Mouse (Mus musculus): ENCODE results near the gene Wars. TPM values are rescaled to one million over a fixed set of nuclear protein-coding genes. Genes with fewer than 3 reads are reported as not detected.
A peak's percentile ranks its signal among the peaks of the same experiment; 100 is the strongest.

Wars gene
- polyA plus RNA-seq, 1 experiment from 2014 or later: 101 TPM

DNA sequence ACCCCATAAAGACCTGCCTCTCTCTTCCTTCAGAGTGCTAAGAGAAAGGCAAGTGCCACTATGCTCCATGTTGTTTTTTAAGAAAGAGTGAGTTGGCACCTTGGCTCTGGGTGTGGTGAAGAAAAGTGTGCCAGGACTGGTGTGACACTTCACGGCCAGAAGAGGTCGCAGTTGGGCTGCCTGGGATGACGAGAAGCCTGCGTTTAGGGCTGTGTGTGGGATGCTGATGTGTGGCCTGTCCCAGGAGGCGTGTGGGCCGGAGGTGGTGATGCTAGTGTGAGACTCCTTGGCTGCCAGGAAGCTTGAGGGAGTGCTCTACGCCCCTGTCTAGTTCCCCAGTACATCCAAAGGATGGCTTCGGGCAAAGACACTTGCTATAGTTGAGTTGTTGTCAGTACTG is 9.0 kb upstream of the Wars start:
- no peak overlapping the region for H3K9ac ChIP-seq (ENCODE audit: low read length)
- no peak overlapping the region for H3K4me2 ChIP-seq (ENCODE audit: low read length)
- WGBS: 15% methylated on average over 8 of the region's 8 CpGs
- peak; percentile 71 for DNase-seq (ENCODE audit: low spot score)
- ATAC-seq: no peak
- H3K4me3 ChIP-seq (ENCODE audit: low read depth, low read length): no peak overlapping the region
- no peak overlapping the region for H3K27ac ChIP-seq (ENCODE audit: low read depth, low read length)
- no peaks in the 10 kb centered on the region for H3K27me3 ChIP-seq (replicated peaks; ENCODE audit: control insufficient read depth, insufficient read depth, low read length)
- H3K36me3 ChIP-seq (ENCODE audit: control insufficient read depth, insufficient read depth, low read length): no peaks in the 10 kb centered on the region
- no peaks in the 10 kb centered on the region for H3K9me3 ChIP-seq (replicated peaks; ENCODE audit: control insufficient read depth, low read length)
- peaks cover 13% of the 10 kb centered on the region for H3K4me1 ChIP-seq (ENCODE audit: control insufficient read depth, insufficient read depth, low read length)

DNA sequence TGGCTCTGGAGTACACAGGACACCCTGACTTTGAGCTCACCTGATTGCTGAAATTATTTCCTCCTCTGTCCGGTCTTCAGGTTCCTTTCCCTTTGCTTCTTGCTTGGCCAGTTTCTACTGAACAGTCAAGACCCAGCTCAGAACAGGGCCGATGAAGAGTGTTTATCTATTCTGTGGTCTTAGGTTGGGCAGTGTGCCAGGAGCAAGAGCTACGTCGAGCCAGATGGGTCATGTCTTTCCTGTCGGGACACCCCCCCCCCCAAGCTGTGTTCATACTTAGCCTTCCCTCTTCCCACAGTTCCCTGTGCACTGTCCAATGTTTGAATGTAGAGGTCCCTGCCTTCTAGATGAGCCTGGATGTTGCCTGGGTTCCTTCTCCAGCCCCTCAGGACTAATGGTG is 7.4 kb upstream of the Wars start:
- ATAC-seq: no peak

DNA sequence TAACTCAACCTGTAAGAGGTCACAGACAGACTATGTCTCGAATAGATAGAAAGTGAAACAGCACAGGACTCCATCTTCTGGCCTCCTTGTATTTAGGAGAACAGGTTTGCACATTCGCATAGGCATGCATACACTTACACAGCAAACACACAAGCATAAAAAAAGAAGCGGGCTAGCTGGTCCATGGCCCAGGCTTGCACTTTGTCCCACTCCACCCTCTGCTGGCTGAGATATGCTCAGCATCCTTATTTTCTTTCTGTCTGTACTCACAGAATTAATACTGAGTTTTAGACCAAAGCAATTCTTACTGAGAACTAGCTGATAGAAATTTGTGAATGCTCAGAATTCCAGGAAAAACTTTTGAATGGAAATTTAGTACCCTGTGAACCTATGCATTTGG is 2.0 kb upstream of the Wars start:
- Histone ChIP-seq H3K36me3 (ENCODE audit: control insufficient read depth, insufficient read depth, low read length) (0 out of 2 replicates have a peak, but pooled peaks cover 3% of the 10 kb centered on the region), H3K9ac (ENCODE audit: low read length) (no peak overlapping the region), H3K4me1 (ENCODE audit: control insufficient read depth, insufficient read depth, low read length) (peaks cover 11% of the 10 kb centered on the region), H3K27me3 (replicated peaks; ENCODE audit: control insufficient read depth, insufficient read depth, low read length) (no peaks in the 10 kb centered on the region), H3K27ac (ENCODE audit: low read depth, low read length) (no peak overlapping the region), H3K4me2 (ENCODE audit: low read length) (no peak overlapping the region), H3K4me3 (ENCODE audit: low read depth, low read length) (no peak overlapping the region), H3K9me3 (replicated peaks; ENCODE audit: control insufficient read depth, low read length) (no peaks in the 10 kb centered on the region)
- WGBS: 72% methylated on average over 3 of the region's 3 CpGs
- ATAC-seq: no peak
- no peak for DNase-seq (ENCODE audit: low spot score)

More for the DNA sequence above, 7.4 kb upstream of the Wars start:
- H3K36me3 ChIP-seq (ENCODE audit: control insufficient read depth, insufficient read depth, low read length): no peaks in the 10 kb centered on the region
- no peak overlapping the region for H3K4me2 ChIP-seq (ENCODE audit: low read length)
- H3K9me3 ChIP-seq (replicated peaks; ENCODE audit: control insufficient read depth, low read length): no peaks in the 10 kb centered on the region
- no peak overlapping the region for H3K9ac ChIP-seq (ENCODE audit: low read length)
- DNase-seq (ENCODE audit: low spot score): no peak
- H3K4me1 ChIP-seq (ENCODE audit: control insufficient read depth, insufficient read depth, low read length): peaks cover 9% of the 10 kb centered on the region
- WGBS: 70% methylated on average over 5 of the region's 5 CpGs
- no peak overlapping the region for H3K4me3 ChIP-seq (ENCODE audit: low read depth, low read length)
- H3K27ac ChIP-seq (ENCODE audit: low read depth, low read length): no peak overlapping the region
- H3K27me3 ChIP-seq (replicated peaks; ENCODE audit: control insufficient read depth, insufficient read depth, low read length): no peaks in the 10 kb centered on the region

DNA sequence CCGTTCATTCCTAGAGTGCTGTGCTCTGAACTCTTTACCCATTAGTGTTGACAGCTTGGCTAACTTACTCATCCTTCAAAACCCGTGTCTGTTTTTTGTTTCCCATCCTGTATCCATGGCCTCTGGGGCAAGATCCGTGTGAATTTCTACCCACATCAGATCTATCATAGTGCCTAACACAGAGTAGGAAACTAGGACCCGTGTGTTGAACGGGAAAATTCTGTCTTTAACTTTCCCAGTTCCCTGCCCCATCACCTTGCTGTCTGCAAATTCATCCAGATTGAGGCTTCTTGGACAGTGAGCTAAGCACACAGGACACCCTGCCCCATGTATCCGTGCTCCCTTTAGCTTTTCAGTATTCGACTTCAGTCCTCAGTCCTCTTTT is 450 bp upstream of the Wars start:
- 4% methylated on average over 7 of the region's 7 CpGs for WGBS
- Histone ChIP-seq H3K36me3 (ENCODE audit: control insufficient read depth, insufficient read depth, low read length) (peaks cover 13% of the 10 kb centered on the region; the same call in 1 of the 2 replicates), H3K4me1 (ENCODE audit: control insufficient read depth, insufficient read depth, low read length) (peaks cover 11% of the 10 kb centered on the region), H3K27me3 (replicated peaks; ENCODE audit: control insufficient read depth, insufficient read depth, low read length) (no peaks in the 10 kb centered on the region), H3K4me2 (ENCODE audit: low read length) (peak overlapping the region; percentile 74), H3K9ac (ENCODE audit: low read length) (peak overlapping the region; percentile 73), H3K27ac (ENCODE audit: low read depth, low read length) (no peak overlapping the region), H3K4me3 (ENCODE audit: low read depth, low read length) (peak overlapping the region; percentile 66), H3K9me3 (replicated peaks; ENCODE audit: control insufficient read depth, low read length) (no peaks in the 10 kb centered on the region)
- no peak for DNase-seq (ENCODE audit: low spot score)
- no peak for ATAC-seq

DNA sequence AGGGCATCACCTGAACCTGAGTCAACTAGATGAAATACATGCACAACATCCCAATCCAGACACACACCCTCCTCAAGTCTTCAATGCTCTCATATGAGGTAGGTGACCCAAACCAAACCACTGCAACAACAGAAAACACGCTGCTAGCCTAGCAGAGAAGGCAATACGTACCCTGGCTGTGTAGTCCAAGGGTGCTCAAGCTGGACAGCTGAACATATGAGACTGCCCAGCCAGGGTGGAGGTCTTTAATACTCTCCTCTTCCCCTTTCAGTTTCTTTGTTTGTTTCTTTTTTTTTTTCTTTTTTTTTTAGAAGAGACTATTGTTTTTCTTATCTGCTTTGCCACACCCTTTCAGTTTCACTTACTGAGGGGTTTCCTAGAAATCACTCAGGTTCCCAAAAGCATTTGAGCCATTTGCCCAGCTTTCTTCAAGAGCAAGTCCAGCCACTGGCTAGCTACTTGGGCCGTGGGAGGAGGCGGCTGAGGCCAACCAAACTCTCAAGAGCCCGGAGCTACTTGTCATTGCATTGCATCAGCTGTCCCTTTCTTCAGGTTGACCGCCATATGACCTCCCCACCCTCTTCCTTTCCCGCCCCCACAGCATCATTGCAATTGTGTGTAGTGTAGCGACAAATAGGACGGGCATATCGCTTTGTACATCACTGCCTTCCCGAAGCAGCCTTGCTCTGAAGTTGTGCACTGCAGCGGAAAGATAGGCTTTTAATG is 822 bp downstream of the Wars start, which contains the start of gene Wdr25:
TSS of gene Wdr25 (plus strand) at position 643 of the 726 bp plus-strand sequence.
- Histone ChIP-seq H3K4me2 (ENCODE audit: low read length) (peak within 1 kb of the TSS; percentile 93), H3K4me1 (ENCODE audit: control insufficient read depth, insufficient read depth, low read length) (peaks cover 11% of the 10 kb centered on the region), H3K36me3 (ENCODE audit: control insufficient read depth, insufficient read depth, low read length) (peaks cover 23% of the 10 kb centered on the region), H3K27ac (ENCODE audit: low read depth, low read length) (no peak within 1 kb of the TSS), H3K4me3 (ENCODE audit: low read depth, low read length) (peak within 1 kb of the TSS; percentile 66), H3K9me3 (replicated peaks; ENCODE audit: control insufficient read depth, low read length) (no peaks in the 10 kb centered on the region), H3K27me3 (replicated peaks; ENCODE audit: control insufficient read depth, insufficient read depth, low read length) (no peaks in the 10 kb centered on the region), H3K9ac (ENCODE audit: low read length) (peak within 1 kb of the TSS; percentile 73)
- 22% methylated on average over 12 of the region's 12 CpGs for WGBS
- ATAC-seq (no peak), DNase-seq (ENCODE audit: low spot score) (no peak)

DNA sequence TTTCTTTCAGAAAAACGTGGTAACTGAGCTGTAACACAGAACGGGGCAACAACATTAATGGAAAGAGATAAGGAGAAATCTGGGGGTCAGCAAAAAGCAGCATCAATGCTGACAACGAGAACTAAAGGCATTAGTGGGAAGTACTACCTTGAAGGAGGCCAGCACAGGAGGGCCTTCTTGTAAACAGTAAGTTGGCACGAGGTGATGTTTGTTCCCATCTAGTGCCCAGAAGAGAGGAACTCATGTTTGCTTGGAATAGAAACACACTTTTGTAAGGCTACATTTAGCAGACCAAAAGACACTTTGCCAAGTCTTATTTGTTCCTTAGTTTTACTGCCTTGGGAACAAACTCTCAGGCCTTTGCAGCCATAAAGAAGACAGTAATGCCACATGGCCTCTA is 5.3 kb downstream of the Wars start:
- H3K27me3 ChIP-seq (replicated peaks; ENCODE audit: control insufficient read depth, insufficient read depth, low read length): no peaks in the 10 kb centered on the region
- H3K27ac ChIP-seq (ENCODE audit: low read depth, low read length): no peak overlapping the region
- ATAC-seq: no peak
- WGBS: 88% methylated on average over 4 of the region's 4 CpGs
- no peak overlapping the region for H3K9ac ChIP-seq (ENCODE audit: low read length)
- H3K4me3 ChIP-seq (ENCODE audit: low read depth, low read length): no peak overlapping the region
- peaks cover 67% of the 10 kb centered on the region for H3K36me3 ChIP-seq (ENCODE audit: control insufficient read depth, insufficient read depth, low read length)
- no peak for DNase-seq (ENCODE audit: low spot score)
- no peaks in the 10 kb centered on the region for H3K9me3 ChIP-seq (replicated peaks; ENCODE audit: control insufficient read depth, low read length)
- no peak overlapping the region for H3K4me2 ChIP-seq (ENCODE audit: low read length)
- peaks cover 7% of the 10 kb centered on the region for H3K4me1 ChIP-seq (ENCODE audit: control insufficient read depth, insufficient read depth, low read length)

DNA sequence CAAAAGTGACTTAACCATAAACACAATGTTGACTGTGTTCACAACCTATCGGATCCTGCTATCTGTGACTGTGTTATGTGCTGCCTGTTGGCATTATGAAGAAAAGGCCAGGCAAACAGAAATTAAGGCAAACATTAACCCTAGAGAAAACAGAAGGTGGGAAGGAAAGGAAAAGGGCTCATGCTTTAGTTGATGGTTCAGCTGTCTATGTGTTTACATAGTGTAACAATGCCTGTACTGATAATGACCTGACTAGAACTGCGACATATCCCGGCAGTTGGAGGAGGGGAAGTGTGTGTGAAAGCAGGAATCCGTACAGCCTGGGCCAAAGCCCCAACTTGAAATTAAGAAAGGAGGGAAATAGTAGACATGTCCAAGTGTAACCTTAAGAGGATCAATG is 6.9 kb downstream of the Wars start:
- WGBS: 96% methylated on average over 4 of the region's 4 CpGs
- no peak overlapping the region for H3K27ac ChIP-seq (ENCODE audit: low read depth, low read length)

DNA sequence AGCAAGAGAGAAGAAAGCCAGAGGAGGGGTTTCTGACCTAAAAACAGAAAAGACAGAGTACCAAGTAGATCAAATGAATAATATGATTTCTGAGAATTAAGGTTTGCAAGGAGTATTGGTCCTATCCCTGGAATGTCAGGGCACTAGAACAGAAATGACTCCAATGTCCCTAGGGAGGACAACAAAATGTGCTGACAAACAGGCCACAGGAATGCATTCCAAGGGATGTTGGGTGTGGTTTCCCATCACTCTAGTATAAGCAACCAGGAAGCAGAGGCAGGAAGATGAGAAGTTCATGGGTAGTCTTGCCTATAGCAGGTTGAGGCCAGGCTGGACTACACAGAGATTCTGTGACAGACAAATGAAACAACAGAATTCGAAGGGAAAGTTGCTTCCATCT is 8.1 kb downstream of the Wars start:
- Histone ChIP-seq H3K4me2 (ENCODE audit: low read length) (no peak overlapping the region), H3K9me3 (replicated peaks; ENCODE audit: control insufficient read depth, low read length) (no peaks in the 10 kb centered on the region), H3K36me3 (ENCODE audit: control insufficient read depth, insufficient read depth, low read length) (peaks cover 86% of the 10 kb centered on the region), H3K4me1 (ENCODE audit: control insufficient read depth, insufficient read depth, low read length) (no peaks in the 10 kb centered on the region), H3K9ac (ENCODE audit: low read length) (no peak overlapping the region), H3K27ac (ENCODE audit: low read depth, low read length) (no peak overlapping the region), H3K4me3 (ENCODE audit: low read depth, low read length) (no peak overlapping the region), H3K27me3 (replicated peaks; ENCODE audit: control insufficient read depth, insufficient read depth, low read length) (no peaks in the 10 kb centered on the region)
- ATAC-seq (no peak), DNase-seq (ENCODE audit: low spot score) (no peak)
- 82% methylated on average over 1 of the region's 1 CpGs for WGBS

More for the DNA sequence above, 6.9 kb downstream of the Wars start:
- Histone ChIP-seq H3K9me3 (replicated peaks; ENCODE audit: control insufficient read depth, low read length) (no peaks in the 10 kb centered on the region), H3K4me1 (ENCODE audit: control insufficient read depth, insufficient read depth, low read length) (no peaks in the 10 kb centered on the region), H3K36me3 (ENCODE audit: control insufficient read depth, insufficient read depth, low read length) (peaks cover 82% of the 10 kb centered on the region), H3K4me3 (ENCODE audit: low read depth, low read length) (no peak overlapping the region), H3K27me3 (replicated peaks; ENCODE audit: control insufficient read depth, insufficient read depth, low read length) (no peaks in the 10 kb centered on the region), H3K9ac (ENCODE audit: low read length) (no peak overlapping the region), H3K4me2 (ENCODE audit: low read length) (no peak overlapping the region)
- DNase-seq (ENCODE audit: low spot score): no peak
- ATAC-seq: no peak

DNA sequence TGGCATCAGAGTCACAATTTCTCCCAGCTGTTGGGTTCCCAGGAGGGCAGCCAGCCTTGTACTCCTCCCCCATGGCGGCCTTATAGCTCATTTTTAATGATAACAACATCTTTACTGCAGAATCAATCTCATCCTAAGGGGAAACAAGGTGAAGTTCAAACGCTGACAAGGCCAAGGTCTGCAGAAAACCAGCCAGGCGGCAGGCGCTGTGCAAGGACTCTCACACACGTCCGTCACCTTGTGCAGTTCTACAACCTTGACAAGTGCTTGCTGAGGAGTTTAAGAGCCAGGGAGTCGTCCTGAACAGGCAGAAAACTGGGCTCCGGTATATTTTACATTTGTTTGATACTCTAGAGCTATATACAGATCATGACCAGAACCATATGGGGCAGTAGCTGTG is 11.2 kb downstream of the Wars start:
- ATAC-seq (no peak), DNase-seq (ENCODE audit: low spot score) (no peak)
- Histone ChIP-seq H3K9ac (ENCODE audit: low read length) (no peak overlapping the region), H3K27ac (ENCODE audit: low read depth, low read length) (no peak overlapping the region), H3K36me3 (ENCODE audit: control insufficient read depth, insufficient read depth, low read length) (peaks cover 94% of the 10 kb centered on the region), H3K27me3 (replicated peaks; ENCODE audit: control insufficient read depth, insufficient read depth, low read length) (no peaks in the 10 kb centered on the region), H3K4me1 (ENCODE audit: control insufficient read depth, insufficient read depth, low read length) (no peaks in the 10 kb centered on the region), H3K4me3 (ENCODE audit: low read depth, low read length) (no peak overlapping the region), H3K4me2 (ENCODE audit: low read length) (no peak overlapping the region), H3K9me3 (replicated peaks; ENCODE audit: control insufficient read depth, low read length) (no peaks in the 10 kb centered on the region)
- 92% methylated on average over 8 of the region's 8 CpGs for WGBS
